ENCODE assay signal across 19 mouse cellular contexts in genomic region chr13:88650135-88650534, GRCm38 (mm10).
DNase-seq lines count a peak whose midpoint lies in the region; ATAC-seq and TF ChIP-seq lines count a peak whose summit lies in the region.
"Had no signal": no experiment of that assay in that cellular context is flagged by ENCODE, and none has a peak within 500 bp of the region (broad histone marks: within the 10 kb centered on the region; RNA-seq: fewer than 3 reads in every experiment).

No protein-coding gene starts in this region.

- no peak overlapping the region for H3K9ac ChIP-seq in forebrain, embryonic 13.5 days
- no peak overlapping the region for H3K9ac ChIP-seq in forebrain, embryonic 15.5 days (replicated peaks)
- no peak overlapping the region for H3K9ac ChIP-seq in forebrain, embryonic 11.5 days (ENCODE audit: low read length)
- no peak overlapping the region for H3K9ac ChIP-seq in embryonic facial prominence, embryonic 14.5 days (ENCODE audit: low read depth, low read length)
- H3K9ac ChIP-seq in forebrain, postnatal 0 days: no peak overlapping the region
- no peak overlapping the region for H3K9ac ChIP-seq in kidney, embryonic 15.5 days
- H3K9ac ChIP-seq: embryonic facial prominence, embryonic 15.5 days had no signal

- no peaks in the 10 kb centered on the region for H3K9me3 ChIP-seq in forebrain, embryonic 13.5 days (replicated peaks)
- no peaks in the 10 kb centered on the region for H3K9me3 ChIP-seq in forebrain, embryonic 10.5 days
- H3K9me3 ChIP-seq in forebrain, embryonic 15.5 days: no peaks in the 10 kb centered on the region
- no peaks in the 10 kb centered on the region for H3K9me3 ChIP-seq in forebrain, embryonic 11.5 days (ENCODE audit: control insufficient read depth, low read length)
- no peaks in the 10 kb centered on the region for H3K9me3 ChIP-seq in embryonic facial prominence, embryonic 14.5 days (ENCODE audit: control insufficient read depth, low read length)
- H3K9me3 ChIP-seq in forebrain, postnatal 0 days (ENCODE audit: low read length): no peaks in the 10 kb centered on the region
- H3K9me3 ChIP-seq in kidney, embryonic 15.5 days (replicated peaks): no peaks in the 10 kb centered on the region
- H3K9me3 ChIP-seq: embryonic facial prominence, embryonic 15.5 days had no signal

- 0 out of 2 replicates have a peak, but pooled peaks cover 5% of the 10 kb centered on the region for H3K4me1 ChIP-seq in forebrain, embryonic 13.5 days
- no peaks in the 10 kb centered on the region for H3K4me1 ChIP-seq in forebrain, embryonic 10.5 days
- 0 out of 2 replicates have a peak, but pooled peaks cover 3% of the 10 kb centered on the region for H3K4me1 ChIP-seq in forebrain, embryonic 15.5 days
- H3K4me1 ChIP-seq in forebrain, embryonic 11.5 days (replicated peaks; ENCODE audit: control insufficient read depth, insufficient read depth, low read length): no peaks in the 10 kb centered on the region
- no peaks in the 10 kb centered on the region for H3K4me1 ChIP-seq in embryonic facial prominence, embryonic 14.5 days (ENCODE audit: control insufficient read depth, insufficient read depth, low read length)
- no peaks in the 10 kb centered on the region for H3K4me1 ChIP-seq in forebrain, postnatal 0 days (ENCODE audit: insufficient read depth)
- no peaks in the 10 kb centered on the region for H3K4me1 ChIP-seq in kidney, embryonic 15.5 days

- H3K4me2 ChIP-seq in forebrain, embryonic 13.5 days: no peak overlapping the region
- H3K4me2 ChIP-seq in forebrain, embryonic 15.5 days (replicated peaks): no peak overlapping the region
- no peak overlapping the region for H3K4me2 ChIP-seq in forebrain, embryonic 11.5 days (ENCODE audit: low read depth, low read length, severe bottlenecking)
- H3K4me2 ChIP-seq in embryonic facial prominence, embryonic 14.5 days (ENCODE audit: low read depth, low read length): no peak overlapping the region
- H3K4me2 ChIP-seq in forebrain, postnatal 0 days (ENCODE audit: low read depth): no peak overlapping the region
- no peak overlapping the region for H3K4me2 ChIP-seq in kidney, embryonic 15.5 days
- H3K4me2 ChIP-seq: embryonic facial prominence, embryonic 15.5 days had no signal

- WGBS in forebrain, embryonic 13.5 days: 68% methylated on average over 2 of the region's 2 CpGs
- WGBS in forebrain, embryonic 10.5 days: 89% methylated on average over 2 of the region's 2 CpGs
- 71% methylated on average over 2 of the region's 2 CpGs for WGBS in forebrain, embryonic 15.5 days
- WGBS in forebrain, embryonic 11.5 days: 83% methylated on average over 2 of the region's 2 CpGs
- WGBS in embryonic facial prominence, embryonic 14.5 days: 60% methylated on average over 2 of the region's 2 CpGs
- 67% methylated on average over 2 of the region's 2 CpGs for WGBS in forebrain, postnatal 0 days
- 84% methylated on average over 2 of the region's 2 CpGs for WGBS in kidney, embryonic 15.5 days

- H3K4me3 ChIP-seq in forebrain, embryonic 13.5 days: no peak overlapping the region
- no peak overlapping the region for H3K4me3 ChIP-seq in forebrain, embryonic 10.5 days
- H3K4me3 ChIP-seq in forebrain, embryonic 15.5 days: no peak overlapping the region
- H3K4me3 ChIP-seq in forebrain, embryonic 11.5 days (ENCODE audit: low read depth, low read length): no peak overlapping the region
- H3K4me3 ChIP-seq in embryonic facial prominence, embryonic 14.5 days (ENCODE audit: low read depth, low read length): no peak overlapping the region
- H3K4me3 ChIP-seq in forebrain, postnatal 0 days (ENCODE audit: low read depth, low read length): no peak overlapping the region
- H3K4me3 ChIP-seq in kidney, embryonic 15.5 days (replicated peaks): no peak overlapping the region
- H3K4me3 ChIP-seq: embryonic facial prominence, embryonic 15.5 days; erythroblast, embryonic 14.5 days; gastrocnemius, adult 2 months had no signal

- no peak for DNase-seq in forebrain, embryonic 10.5 days (ENCODE audit: extremely low spot score, low spot score)
- DNase-seq in forebrain, embryonic 11.5 days (ENCODE audit: low spot score): no peak
- peak; percentile 12 for DNase-seq in embryonic facial prominence, embryonic 14.5 days (ENCODE audit: low spot score)
- peak; percentile 1 for DNase-seq in forebrain, postnatal 0 days
- no peak for DNase-seq in lung, postnatal 14 days
- DNase-seq: adrenal gland, adult 2 months; adrenal gland, postnatal 10 days; adrenal gland, postnatal 25 days; cerebellum, adult 11-12 months; cerebellum, adult 2 months; cerebellum, adult 9-10 months; cerebellum, postnatal 10 days; cerebellum, postnatal 25 days; gastrocnemius, adult 2 months had no signal

- H3K27me3 ChIP-seq in forebrain, embryonic 13.5 days: no peaks in the 10 kb centered on the region
- no peaks in the 10 kb centered on the region for H3K27me3 ChIP-seq in forebrain, embryonic 10.5 days (ENCODE audit: poor library complexity, severe bottlenecking)
- no peaks in the 10 kb centered on the region for H3K27me3 ChIP-seq in forebrain, embryonic 15.5 days
- no peaks in the 10 kb centered on the region for H3K27me3 ChIP-seq in forebrain, embryonic 11.5 days (ENCODE audit: control insufficient read depth, insufficient read depth, low read length)
- H3K27me3 ChIP-seq in embryonic facial prominence, embryonic 14.5 days (replicated peaks; ENCODE audit: control insufficient read depth, insufficient read depth, low read length): no peaks in the 10 kb centered on the region
- no peaks in the 10 kb centered on the region for H3K27me3 ChIP-seq in forebrain, postnatal 0 days (ENCODE audit: insufficient read depth, low read length)
- H3K27me3 ChIP-seq in kidney, embryonic 15.5 days: no peaks in the 10 kb centered on the region
- H3K27me3 ChIP-seq: embryonic facial prominence, embryonic 15.5 days had no signal

- no peak for TF ChIP-seq CTCF in forebrain, postnatal 0 days (IDR thresholded peaks at IDR 0.05; ENCODE audit: low read depth)

- no peak overlapping the region for H3K27ac ChIP-seq in forebrain, embryonic 13.5 days
- no peak overlapping the region for H3K27ac ChIP-seq in forebrain, embryonic 10.5 days
- peak overlapping the region; percentile 54; the same call in 1 of the 2 replicates for H3K27ac ChIP-seq in forebrain, embryonic 15.5 days (replicated peaks)
- no peak overlapping the region for H3K27ac ChIP-seq in forebrain, embryonic 11.5 days (ENCODE audit: low read depth, low read length)
- H3K27ac ChIP-seq in embryonic facial prominence, embryonic 14.5 days (replicated peaks; ENCODE audit: low read depth, low read length): no peak overlapping the region
- no peak overlapping the region for H3K27ac ChIP-seq in forebrain, postnatal 0 days (ENCODE audit: low read depth, low read length)
- H3K27ac ChIP-seq in kidney, embryonic 15.5 days: no peak overlapping the region
- H3K27ac ChIP-seq: gastrocnemius, adult 2 months had no signal

- peak; percentile 48; the same call in 1 of the 2 replicates for ATAC-seq in forebrain, embryonic 13.5 days
- 0 out of 2 replicates have a peak, but pooled peaks have one; percentile 60 for ATAC-seq in forebrain, embryonic 15.5 days (replicated peaks)
- ATAC-seq in forebrain, embryonic 11.5 days (replicated peaks; ENCODE audit: low FRiP score): no peak
- no peak for ATAC-seq in embryonic facial prominence, embryonic 14.5 days (ENCODE audit: low read depth)
- no peak for ATAC-seq in forebrain, postnatal 0 days
- ATAC-seq in kidney, embryonic 15.5 days (replicated peaks; ENCODE audit: low FRiP score): no peak

- H3K36me3 ChIP-seq in forebrain, embryonic 13.5 days (ENCODE audit: poor library complexity, severe bottlenecking): no peaks in the 10 kb centered on the region
- H3K36me3 ChIP-seq in forebrain, embryonic 10.5 days (replicated peaks): no peaks in the 10 kb centered on the region
- H3K36me3 ChIP-seq in forebrain, embryonic 15.5 days: no peaks in the 10 kb centered on the region
- H3K36me3 ChIP-seq in forebrain, embryonic 11.5 days (ENCODE audit: control insufficient read depth, insufficient read depth, low read length): no peaks in the 10 kb centered on the region
- H3K36me3 ChIP-seq in embryonic facial prominence, embryonic 14.5 days (ENCODE audit: control insufficient read depth, insufficient read depth, low read length): no peaks in the 10 kb centered on the region
- no peaks in the 10 kb centered on the region for H3K36me3 ChIP-seq in forebrain, postnatal 0 days (ENCODE audit: insufficient read depth)
- no peaks in the 10 kb centered on the region for H3K36me3 ChIP-seq in kidney, embryonic 15.5 days
- H3K36me3 ChIP-seq: embryonic facial prominence, embryonic 15.5 days had no signal

Comparison
In these comparisons a context has a peak if more than half of its experiments do, and no peak if none do; other contexts are left out.
1. ATAC-seq: peak in forebrain, embryonic 13.5 days (single experiment) and forebrain, embryonic 15.5 days (single experiment); none in forebrain, embryonic 11.5 days (single experiment), embryonic facial prominence, embryonic 14.5 days (single experiment), forebrain, postnatal 0 days (single experiment) and kidney, embryonic 15.5 days (single experiment).
2. DNase-seq: peak in embryonic facial prominence, embryonic 14.5 days (single experiment) and forebrain, postnatal 0 days (single experiment); none in forebrain, embryonic 10.5 days (single experiment), forebrain, embryonic 11.5 days (single experiment) and lung, postnatal 14 days (single experiment).